Mouse (Mus musculus) ovary, adult 2 months (tissue): ENCODE results near the gene Fam69b. TPM values are rescaled to one million over a fixed set of nuclear protein-coding genes. Genes with fewer than 3 reads are reported as not detected.

Experiments used
- polyA plus RNA-seq: library from polyadenylated mRNA; depleted of rRNA; stranded (reverse); fragments of >200 nt; gene quantifications from 2 replicates; pipeline ENCODE4 v1.2.3, GENCODE M21; 2012; rRNA removed

The Fam69b gene
- polyA plus RNA-seq = 35.0 and 40.4 TPM in 2 replicates

DNA sequence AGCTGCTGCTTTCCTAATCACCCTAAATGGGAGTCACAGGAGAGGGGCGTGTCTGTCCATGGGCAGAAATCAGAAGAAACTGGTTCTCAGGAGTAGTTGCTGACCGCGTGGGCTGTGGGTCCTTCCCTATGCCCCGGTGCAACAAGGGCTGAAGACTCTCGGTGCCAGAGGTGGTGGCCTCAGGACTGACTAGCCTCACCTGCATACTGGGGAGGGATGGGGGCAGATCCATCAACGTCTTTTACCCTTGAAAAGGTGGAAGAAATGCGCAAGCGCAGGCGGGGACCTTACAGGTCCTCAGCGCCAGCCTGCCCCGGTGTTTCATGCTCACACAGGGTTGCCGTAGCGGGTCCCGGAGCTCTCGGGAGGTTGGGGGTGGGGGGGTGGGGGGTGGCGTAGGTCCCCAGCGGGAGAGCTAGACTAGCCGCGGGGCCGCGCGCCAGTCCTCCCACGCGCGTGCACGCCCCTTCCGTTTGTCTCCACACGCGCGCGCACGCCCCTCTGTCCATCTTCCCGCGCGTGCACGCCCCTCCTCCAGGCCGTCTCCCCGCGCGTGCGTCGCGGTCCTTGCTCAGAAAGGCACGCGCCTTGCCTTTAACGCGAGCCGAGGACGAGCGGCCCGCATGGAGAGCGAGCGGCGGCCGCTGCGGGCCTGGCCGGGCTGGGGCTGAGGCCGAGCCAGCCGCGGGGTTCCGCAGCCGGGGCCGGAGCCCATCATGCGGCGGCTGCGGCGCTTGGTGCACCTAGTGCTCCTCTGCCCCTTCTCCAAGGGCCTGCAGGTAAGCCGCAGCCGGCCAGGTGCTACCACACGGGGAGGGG lies at the start of gene Fam69b:
Gene Fam69b (plus strand): TSS at position 537 of the 819 bp plus-strand sequence.

GRCm38 (mm10) chr2:26579714-26580113 lies 48.5 kb upstream of the Fam69b start, which contains the start of gene Egfl7:
Egfl7 (plus strand) TSS chr2:26580014.

DNA sequence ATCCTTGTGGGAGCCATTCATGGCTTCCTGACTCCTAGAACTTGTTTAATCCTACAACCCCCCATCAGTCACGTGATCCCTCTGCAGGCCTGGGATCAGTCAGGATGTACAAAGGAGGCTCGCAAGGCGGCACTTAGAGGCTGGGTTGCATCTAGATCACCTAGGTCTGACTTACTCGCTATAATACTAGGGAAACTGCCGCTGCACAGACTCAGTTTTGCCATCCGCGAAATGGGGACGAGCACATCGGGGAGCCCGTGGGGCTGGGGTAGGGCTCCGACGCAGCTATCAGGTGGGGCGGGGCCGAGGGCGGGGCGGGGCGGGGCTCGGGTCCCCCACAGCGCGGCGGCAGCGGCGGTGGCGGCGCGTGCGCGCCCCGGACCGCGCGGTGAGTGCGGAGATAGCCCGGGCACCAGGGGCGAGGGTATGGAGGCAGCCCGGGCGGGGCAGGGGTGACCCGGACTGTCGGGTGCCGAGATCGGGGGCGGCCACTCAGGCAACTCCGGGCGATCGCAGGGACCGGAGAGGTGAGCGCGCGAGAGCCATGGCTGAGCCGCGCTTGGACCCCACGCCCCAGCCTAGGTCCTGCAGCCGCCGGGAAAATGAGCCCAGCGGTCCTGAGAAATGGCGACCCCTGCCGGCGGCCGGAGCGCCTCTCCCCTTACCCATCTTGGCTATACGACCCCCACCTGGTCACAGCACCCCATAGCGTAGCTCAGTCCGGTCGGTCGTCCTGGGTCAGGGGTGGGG lies 41.8 kb upstream of the Fam69b start, which contains the start of gene Gm20532:
Gene Gm20532 (plus strand): TSS at position 346 of the 750 bp plus-strand sequence.

GRCm38 (mm10) chr2:26603720-26604671 lies 24.3 kb upstream of the Fam69b start, which contains the start of gene Agpat2:
Agpat2 (minus strand) TSS chr2:26604417.

GRCm38 (mm10) chr2:26671182-26671581 lies 42.9 kb downstream of the Fam69b start, which contains the start of gene Lcn4:
Lcn4 (minus strand) TSS chr2:26671282.

Other genes starting within 250 kb of the Fam69b start
- gene Snapc4, start 247.8 kb upstream of the Fam69b start, polyA plus RNA-seq = 57.2 and 62.3 TPM in 2 replicates
- gene Entr1, start 239.1 kb upstream of the Fam69b start, polyA plus RNA-seq = 106 and 111 TPM in 2 replicates
- gene Pmpca, start 239.1 kb upstream of the Fam69b start, polyA plus RNA-seq = 36.9 and 47.6 TPM in 2 replicates
- gene Inpp5e, start 219.3 kb upstream of the Fam69b start, polyA plus RNA-seq = 38.9 and 47.6 TPM in 2 replicates
- 94.3 and 145 TPM in 2 replicates for gene Sec16a, start 183.2 kb upstream of the Fam69b start, polyA plus RNA-seq
- gene Notch1, start 111.8 kb upstream of the Fam69b start, polyA plus RNA-seq = 44.5 and 55.4 TPM in 2 replicates
- gene Egfl7, start 48.4 kb upstream of the Fam69b start, polyA plus RNA-seq = 317 and 395 TPM in 2 replicates
- gene Gm20532, start 41.8 kb upstream of the Fam69b start, polyA plus RNA-seq = not detected in 2 replicates
- gene Agpat2, start 24.0 kb upstream of the Fam69b start, polyA plus RNA-seq = 145 and 170 TPM in 2 replicates
- gene Lcn4, start 42.8 kb downstream of the Fam69b start, polyA plus RNA-seq = not detected in 2 replicates
- 0.12 TPM in 1 of 2 replicates, not detected in the other for gene Abo, start 236.5 kb downstream of the Fam69b start, polyA plus RNA-seq